Mouse (Mus musculus): ENCODE measurements at regions not wholly inside any gene's neighbourhood (a gene's known extent, or its start where the extent isn't known, plus 50 kb on each side); places are given as distances from the start of the nearest gene placed in this dataset.

- ATAC-seq, result no peak
- H3K9ac ChIP-seq (ENCODE audit: low read depth, low read length), result no peak overlapping the region
- no peak overlapping the region for H3K4me3 ChIP-seq (ENCODE audit: low read length)
- 60% methylated on average over 9 of the region's 9 CpGs for WGBS
- no peak overlapping the region for H3K4me2 ChIP-seq (ENCODE audit: low read depth, low read length)
- no peaks in the 10 kb centered on the region for H3K9me3 ChIP-seq (ENCODE audit: control insufficient read depth, low read length)
- no peaks in the 10 kb centered on the region for H3K4me1 ChIP-seq (ENCODE audit: control insufficient read depth, insufficient read depth, low read length)
- no peaks in the 10 kb centered on the region for H3K27me3 ChIP-seq (replicated peaks; ENCODE audit: control insufficient read depth, insufficient read depth, low read length)
- no peaks in the 10 kb centered on the region for H3K36me3 ChIP-seq (ENCODE audit: control insufficient read depth, insufficient read depth, low read length)
- no peak overlapping the region for H3K27ac ChIP-seq (ENCODE audit: low read length)
Observed at GRCm38 (mm10) chr13:53634637-53635203, 161.8 kb upstream of the Msx2 start.

- no peaks in the 10 kb centered on the region for H3K36me3 ChIP-seq (ENCODE audit: control insufficient read depth, insufficient read depth, low read length)
- no peak overlapping the region for H3K4me2 ChIP-seq (ENCODE audit: low read depth, low read length)
- H3K27me3 ChIP-seq (replicated peaks; ENCODE audit: control insufficient read depth, insufficient read depth, low read length), result no peaks in the 10 kb centered on the region
- H3K4me1 ChIP-seq (ENCODE audit: control insufficient read depth, insufficient read depth, low read length), result no peaks in the 10 kb centered on the region
- H3K4me3 ChIP-seq (ENCODE audit: low read length), result no peak overlapping the region
- no peak for ATAC-seq
- no peak overlapping the region for H3K27ac ChIP-seq (ENCODE audit: low read length)
- no peaks in the 10 kb centered on the region for H3K9me3 ChIP-seq (ENCODE audit: control insufficient read depth, low read length)
- WGBS, result 61% methylated on average over 10 of the region's 10 CpGs
- no peak overlapping the region for H3K9ac ChIP-seq (ENCODE audit: low read depth, low read length)
Observed at GRCm38 (mm10) chr13:53598050-53598449, 125.2 kb upstream of the Msx2 start.

- no peak overlapping the region for H3K4me2 ChIP-seq (ENCODE audit: low read depth, low read length)
- no peak for ATAC-seq
- H3K4me1 ChIP-seq (ENCODE audit: control insufficient read depth, insufficient read depth, low read length), result no peaks in the 10 kb centered on the region
- H3K9me3 ChIP-seq (ENCODE audit: control insufficient read depth, low read length), result no peaks in the 10 kb centered on the region
- no peaks in the 10 kb centered on the region for H3K27me3 ChIP-seq (replicated peaks; ENCODE audit: control insufficient read depth, insufficient read depth, low read length)
- no peak overlapping the region for H3K9ac ChIP-seq (ENCODE audit: low read depth, low read length)
- WGBS, result 78% methylated on average over 19 of the region's 19 CpGs
- no peak overlapping the region for H3K4me3 ChIP-seq (ENCODE audit: low read length)
- H3K27ac ChIP-seq (ENCODE audit: low read length), result no peak overlapping the region
- no peaks in the 10 kb centered on the region for H3K36me3 ChIP-seq (ENCODE audit: control insufficient read depth, insufficient read depth, low read length)
Observed at GRCm38 (mm10) chr13:53596871-53597800, 124.3 kb upstream of the Msx2 start.

DNA sequence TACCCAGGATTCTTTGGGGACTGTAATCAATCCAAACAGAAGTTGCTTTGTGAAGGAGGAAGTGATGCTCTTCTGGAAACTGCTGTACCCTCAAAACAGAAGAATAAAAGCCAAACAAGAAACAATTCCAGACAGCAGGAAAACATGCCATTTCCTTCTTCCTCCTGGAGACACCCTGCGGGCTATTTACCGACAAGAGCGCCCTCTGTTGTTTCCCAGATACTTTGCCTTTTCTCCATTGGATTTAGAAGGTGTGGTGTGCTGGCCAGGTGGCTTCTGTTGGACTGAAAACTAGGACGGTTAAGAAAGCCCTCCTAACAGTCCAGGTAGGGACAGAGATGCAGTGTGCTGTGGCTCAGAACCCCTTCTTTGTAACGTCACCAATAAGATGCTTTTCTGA lies 119.9 kb upstream of the Msx2 start:
- Histone ChIP-seq H3K36me3 (ENCODE audit: control insufficient read depth, insufficient read depth, low read length) (no peaks in the 10 kb centered on the region), H3K9me3 (ENCODE audit: control insufficient read depth, low read length) (no peaks in the 10 kb centered on the region), H3K4me1 (ENCODE audit: control insufficient read depth, insufficient read depth, low read length) (no peaks in the 10 kb centered on the region), H3K9ac (ENCODE audit: low read depth, low read length) (no peak overlapping the region), H3K27me3 (replicated peaks; ENCODE audit: control insufficient read depth, insufficient read depth, low read length) (no peaks in the 10 kb centered on the region), H3K4me2 (ENCODE audit: low read depth, low read length) (no peak overlapping the region), H3K27ac (ENCODE audit: low read length) (no peak overlapping the region), H3K4me3 (ENCODE audit: low read length) (no peak overlapping the region)
- 14% methylated on average over 5 of the region's 5 CpGs for WGBS
- no peak for ATAC-seq

- no peak overlapping the region for H3K4me3 ChIP-seq (ENCODE audit: low read length)
- no peaks in the 10 kb centered on the region for H3K36me3 ChIP-seq (ENCODE audit: control insufficient read depth, insufficient read depth, low read length)
- 66% methylated on average over 4 of the region's 4 CpGs for WGBS
- no peak for ATAC-seq
- H3K4me1 ChIP-seq (ENCODE audit: control insufficient read depth, insufficient read depth, low read length), result no peaks in the 10 kb centered on the region
- no peak overlapping the region for H3K9ac ChIP-seq (ENCODE audit: low read depth, low read length)
- H3K4me2 ChIP-seq (ENCODE audit: low read depth, low read length), result no peak overlapping the region
- no peaks in the 10 kb centered on the region for H3K27me3 ChIP-seq (replicated peaks; ENCODE audit: control insufficient read depth, insufficient read depth, low read length)
- no peaks in the 10 kb centered on the region for H3K9me3 ChIP-seq (ENCODE audit: control insufficient read depth, low read length)
- H3K27ac ChIP-seq (ENCODE audit: low read length), result no peak overlapping the region
Observed at GRCm38 (mm10) chr13:53586771-53587170, 113.9 kb upstream of the Msx2 start.

- no peak for ATAC-seq
- no peak overlapping the region for H3K27ac ChIP-seq (ENCODE audit: low read length)
- WGBS, result 76% methylated on average over 9 of the region's 9 CpGs
- no peaks in the 10 kb centered on the region for H3K36me3 ChIP-seq (ENCODE audit: control insufficient read depth, insufficient read depth, low read length)
- no peak overlapping the region for H3K4me3 ChIP-seq (ENCODE audit: low read length)
- H3K9ac ChIP-seq (ENCODE audit: low read depth, low read length), result no peak overlapping the region
- no peak overlapping the region for H3K4me2 ChIP-seq (ENCODE audit: low read depth, low read length)
- no peaks in the 10 kb centered on the region for H3K9me3 ChIP-seq (ENCODE audit: control insufficient read depth, low read length)
- H3K27me3 ChIP-seq (replicated peaks; ENCODE audit: control insufficient read depth, insufficient read depth, low read length), result no peaks in the 10 kb centered on the region
- no peaks in the 10 kb centered on the region for H3K4me1 ChIP-seq (ENCODE audit: control insufficient read depth, insufficient read depth, low read length)
Observed at GRCm38 (mm10) chr13:53584504-53585130, 111.7 kb upstream of the Msx2 start.

DNA sequence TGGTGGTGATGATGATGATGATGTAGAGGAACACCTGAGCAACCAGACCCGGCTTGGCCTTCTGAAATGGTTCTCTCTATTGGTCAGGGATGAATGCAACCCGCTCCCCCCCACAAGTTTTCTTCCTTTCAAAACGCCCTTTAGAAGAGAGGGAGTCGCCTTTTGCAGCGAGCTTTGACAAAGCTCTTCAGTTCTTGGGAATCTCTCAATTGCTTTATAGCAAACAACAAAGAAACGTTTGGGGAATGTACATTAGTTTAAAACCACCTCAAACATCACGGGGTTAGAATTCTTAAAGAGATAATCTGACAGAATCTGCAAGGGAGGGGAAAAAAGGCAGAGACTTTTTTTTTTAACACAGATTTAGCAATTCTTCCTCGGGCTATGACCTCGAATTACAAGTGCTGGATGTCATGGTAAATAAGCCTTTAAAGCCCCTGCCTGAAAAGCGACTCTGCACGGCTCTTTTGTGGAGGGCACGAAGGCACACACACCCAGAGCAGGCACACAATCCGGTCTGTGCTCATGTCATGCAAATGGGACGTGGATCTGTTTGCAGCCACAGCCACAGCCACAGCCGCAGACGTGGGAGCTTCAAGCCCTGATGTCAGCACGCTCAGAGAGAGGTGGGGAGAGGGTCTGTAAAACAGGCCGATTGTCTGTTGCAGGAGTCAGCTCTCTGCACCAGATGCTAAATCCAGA lies 81.2 kb upstream of the Msx2 start:
- H3K4me2 ChIP-seq (ENCODE audit: low read depth, low read length), result no peak overlapping the region
- no peak for ATAC-seq
- H3K4me3 ChIP-seq (ENCODE audit: low read length), result no peak overlapping the region
- no peak overlapping the region for H3K9ac ChIP-seq (ENCODE audit: low read depth, low read length)
- no peaks in the 10 kb centered on the region for H3K27me3 ChIP-seq (replicated peaks; ENCODE audit: control insufficient read depth, insufficient read depth, low read length)
- no peaks in the 10 kb centered on the region for H3K4me1 ChIP-seq (ENCODE audit: control insufficient read depth, insufficient read depth, low read length)
- 41% methylated on average over 18 of the region's 18 CpGs for WGBS
- H3K27ac ChIP-seq (ENCODE audit: low read length), result no peak overlapping the region
- no peaks in the 10 kb centered on the region for H3K36me3 ChIP-seq (ENCODE audit: control insufficient read depth, insufficient read depth, low read length)
- no peaks in the 10 kb centered on the region for H3K9me3 ChIP-seq (ENCODE audit: control insufficient read depth, low read length)

- no peak overlapping the region for H3K9ac ChIP-seq (ENCODE audit: low read depth, low read length)
- no peaks in the 10 kb centered on the region for H3K4me1 ChIP-seq (ENCODE audit: control insufficient read depth, insufficient read depth, low read length)
- no peak overlapping the region for H3K4me3 ChIP-seq (ENCODE audit: low read length)
- H3K27ac ChIP-seq (ENCODE audit: low read length), result no peak overlapping the region
- no peak for ATAC-seq
- no peak overlapping the region for H3K4me2 ChIP-seq (ENCODE audit: low read depth, low read length)
- WGBS, result 70% methylated on average over 13 of the region's 13 CpGs
- no peaks in the 10 kb centered on the region for H3K9me3 ChIP-seq (ENCODE audit: control insufficient read depth, low read length)
- no peaks in the 10 kb centered on the region for H3K36me3 ChIP-seq (ENCODE audit: control insufficient read depth, insufficient read depth, low read length)
- no peaks in the 10 kb centered on the region for H3K27me3 ChIP-seq (replicated peaks; ENCODE audit: control insufficient read depth, insufficient read depth, low read length)
Observed at GRCm38 (mm10) chr13:53553192-53553875, 80.5 kb upstream of the Msx2 start.

DNA sequence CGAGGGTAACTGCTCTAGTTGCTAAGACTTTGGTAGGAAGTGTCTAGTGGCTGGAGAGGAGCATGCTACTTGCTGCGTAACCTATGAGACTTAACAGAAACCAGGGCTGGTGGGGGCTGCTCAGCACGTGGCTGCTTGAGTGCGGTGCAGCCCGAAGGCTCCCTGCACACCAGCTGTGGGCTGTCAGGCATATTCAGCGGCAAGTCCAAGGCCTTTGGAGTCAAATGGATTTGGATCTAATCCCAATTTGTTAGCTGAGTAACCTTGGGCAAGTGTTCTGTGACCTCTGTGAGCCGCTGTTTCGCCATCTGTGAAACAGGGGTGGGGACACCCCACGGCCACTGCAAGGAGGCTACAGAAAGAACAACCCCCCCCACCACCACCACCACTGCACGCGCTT lies 75.5 kb upstream of the Msx2 start:
- no peak overlapping the region for H3K9ac ChIP-seq (ENCODE audit: low read depth, low read length)
- H3K4me1 ChIP-seq (ENCODE audit: control insufficient read depth, insufficient read depth, low read length), result no peaks in the 10 kb centered on the region
- no peak overlapping the region for H3K27ac ChIP-seq (ENCODE audit: low read length)
- 59% methylated on average over 11 of the region's 11 CpGs for WGBS
- no peak for ATAC-seq
- H3K4me2 ChIP-seq (ENCODE audit: low read depth, low read length), result no peak overlapping the region
- no peak overlapping the region for H3K4me3 ChIP-seq (ENCODE audit: low read length)
- H3K27me3 ChIP-seq (replicated peaks; ENCODE audit: control insufficient read depth, insufficient read depth, low read length), result no peaks in the 10 kb centered on the region
- no peaks in the 10 kb centered on the region for H3K36me3 ChIP-seq (ENCODE audit: control insufficient read depth, insufficient read depth, low read length)
- no peaks in the 10 kb centered on the region for H3K9me3 ChIP-seq (ENCODE audit: control insufficient read depth, low read length)
